Mouse (Mus musculus): ENCODE data around the gene Uap1l1.

Gene Uap1l1

DNA sequence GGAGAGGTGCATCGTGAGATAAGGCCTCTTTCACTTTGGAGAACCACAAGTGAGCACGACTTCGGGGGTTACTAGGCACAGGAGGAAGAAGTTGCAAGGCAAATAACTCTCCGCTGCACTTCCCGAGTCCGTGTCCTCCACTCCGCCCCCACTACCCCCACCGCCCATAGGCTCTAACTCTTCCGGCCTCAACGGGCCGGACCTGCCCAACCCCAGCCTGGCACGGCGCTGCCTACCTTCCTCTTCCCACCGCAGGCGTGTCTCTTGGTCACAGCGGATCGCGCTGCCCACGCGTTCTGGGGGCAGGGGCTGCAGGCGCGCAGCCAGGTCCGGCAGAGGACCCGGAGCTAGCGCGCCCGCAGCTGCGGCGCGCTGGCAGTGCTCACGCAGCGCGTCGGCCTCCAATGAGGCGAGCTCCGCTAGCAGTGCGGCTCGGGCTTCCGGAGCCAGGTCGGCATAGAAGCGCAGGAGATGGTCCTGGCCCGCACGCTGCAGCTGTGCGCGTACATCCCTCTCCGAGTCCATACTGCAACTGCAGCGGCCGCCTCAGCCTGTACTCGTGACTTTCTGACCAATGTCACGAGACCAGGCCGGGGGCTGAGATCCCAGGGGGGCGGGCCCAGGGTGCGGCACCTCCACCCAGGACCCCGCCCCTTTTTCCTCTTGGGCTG is at the start of gene Uap1l1:
Gene Uap1l1 (minus strand): TSS at position 592 of the 671 bp plus-strand sequence.
- DNase-seq (ENCODE audit: low read depth, low spot score) = peak; percentile 75

DNA sequence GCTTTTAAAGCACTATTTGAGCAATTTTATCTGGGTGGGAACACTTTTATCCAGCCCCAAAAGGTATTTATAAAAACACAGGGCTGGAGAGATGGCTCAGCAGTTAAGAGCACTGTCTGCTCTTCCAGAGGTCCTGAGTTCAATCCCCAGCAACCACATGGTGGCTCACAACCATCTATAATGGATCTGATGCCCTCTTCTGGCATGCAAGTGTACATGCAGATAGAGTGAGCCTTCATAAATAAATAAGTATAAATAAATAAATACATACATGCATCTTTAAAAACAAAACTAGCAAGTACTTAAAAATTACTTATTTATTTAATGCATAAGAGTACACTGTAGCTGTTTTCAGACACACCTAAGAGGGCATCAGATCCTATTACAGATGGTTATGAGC is 48.0 kb upstream of the Uap1l1 start:
- DNase-seq (ENCODE audit: low read depth, low spot score) = peak; percentile 35

DNA sequence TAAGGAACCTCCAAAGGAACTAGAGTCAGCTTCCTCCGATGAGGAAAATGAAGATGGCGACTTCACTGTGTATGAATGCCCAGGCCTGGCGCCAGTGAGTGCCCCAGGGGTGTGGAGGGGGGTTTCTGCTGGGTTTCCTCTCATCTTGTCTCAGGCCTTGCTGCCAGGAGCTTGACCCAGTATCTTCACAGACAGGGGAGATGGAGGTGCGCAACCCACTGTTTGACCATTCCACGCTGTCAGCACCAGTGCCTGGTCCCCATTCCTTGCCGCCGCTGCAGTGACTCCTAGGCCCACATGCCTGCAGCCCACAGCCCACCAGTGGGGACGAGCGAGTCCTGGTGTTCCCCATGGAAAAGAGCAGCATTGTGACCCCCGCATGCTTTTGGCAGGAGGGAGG is 43.4 kb upstream of the Uap1l1 start:
- DNase-seq (ENCODE audit: low read depth, low spot score) = no peak

DNA sequence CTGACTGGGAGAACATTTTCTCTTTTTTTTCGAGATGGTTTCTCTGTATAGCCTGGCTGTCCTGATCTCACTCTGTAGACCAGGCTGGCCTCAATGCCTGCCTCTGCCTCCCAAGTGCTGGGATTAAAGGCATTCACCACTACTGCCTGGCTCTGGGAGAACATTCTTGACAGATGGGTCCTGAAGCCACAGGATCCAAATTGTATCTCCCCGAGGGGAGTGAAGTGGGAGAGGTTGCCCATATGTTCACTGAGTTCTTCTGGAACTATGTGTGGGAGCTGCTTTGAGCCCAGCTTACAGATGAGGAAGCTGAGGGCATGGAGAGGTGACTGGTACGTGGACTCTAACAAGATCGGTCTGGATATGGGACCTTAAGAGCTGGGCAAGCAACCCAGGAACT is 38.5 kb upstream of the Uap1l1 start:
- no peak for DNase-seq (ENCODE audit: low read depth, low spot score)

DNA sequence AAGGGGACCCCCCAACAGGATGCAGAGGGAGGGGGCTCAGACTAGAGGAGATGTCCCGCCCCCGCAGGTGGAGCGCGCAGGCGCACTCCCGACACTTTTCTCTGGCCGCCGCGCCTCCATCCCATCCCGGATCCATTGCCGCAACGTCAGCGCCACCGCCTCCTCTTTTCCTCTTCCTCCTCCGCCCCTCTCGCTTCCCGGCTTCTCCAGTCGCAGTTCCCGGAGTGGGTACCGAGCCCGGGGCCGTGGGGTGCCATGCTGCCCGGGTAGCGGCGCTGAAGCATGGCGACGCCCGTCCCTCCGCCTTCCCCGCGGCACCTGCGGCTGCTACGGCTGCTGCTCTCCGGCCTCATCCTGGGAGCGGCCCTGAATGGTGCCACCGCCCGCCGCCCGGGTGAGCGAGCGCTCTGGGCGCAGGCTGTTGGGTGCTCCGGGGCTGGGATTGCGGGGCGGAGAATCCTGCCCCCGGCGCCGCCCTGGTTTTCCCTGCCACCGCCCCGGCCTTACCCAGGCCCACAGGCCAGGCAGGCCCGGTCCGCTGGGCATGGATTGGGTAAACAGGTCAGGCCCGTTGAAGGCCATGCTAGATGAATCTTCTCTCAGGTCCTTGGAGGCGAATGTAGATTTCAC is 37.6 kb upstream of the Uap1l1 start:
- peak; percentile 38 for DNase-seq (ENCODE audit: low read depth, low spot score)

DNA sequence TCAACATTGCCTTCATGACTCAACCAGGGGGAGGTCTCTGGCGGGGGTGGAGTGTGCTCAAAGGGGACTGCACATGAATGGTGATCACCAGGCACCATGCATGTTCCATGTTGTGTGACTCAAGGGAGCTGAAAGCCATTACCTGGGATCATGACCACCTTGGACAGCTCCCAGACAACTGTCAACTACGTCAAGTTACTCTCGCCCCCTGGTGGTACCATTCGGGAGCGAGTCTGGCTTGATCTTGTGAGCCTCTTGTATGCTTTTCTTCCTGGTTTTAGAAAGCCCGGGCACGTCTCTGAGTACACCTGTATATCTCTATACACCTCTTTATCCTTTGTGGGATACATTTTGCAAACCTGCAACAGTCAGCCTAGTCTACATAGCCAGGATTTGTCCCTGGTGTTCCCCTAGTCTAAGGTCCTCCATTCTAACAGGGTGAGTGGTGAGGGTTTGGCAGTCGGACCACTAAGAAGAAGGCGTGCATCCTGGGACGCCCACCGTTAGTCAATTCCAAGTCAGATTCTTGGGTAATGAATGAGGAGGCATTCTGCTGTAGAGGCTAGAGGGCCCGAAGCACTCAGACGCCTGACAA is 37.0 kb upstream of the Uap1l1 start:
- DNase-seq (ENCODE audit: low read depth, low spot score) = peak; percentile 91

DNA sequence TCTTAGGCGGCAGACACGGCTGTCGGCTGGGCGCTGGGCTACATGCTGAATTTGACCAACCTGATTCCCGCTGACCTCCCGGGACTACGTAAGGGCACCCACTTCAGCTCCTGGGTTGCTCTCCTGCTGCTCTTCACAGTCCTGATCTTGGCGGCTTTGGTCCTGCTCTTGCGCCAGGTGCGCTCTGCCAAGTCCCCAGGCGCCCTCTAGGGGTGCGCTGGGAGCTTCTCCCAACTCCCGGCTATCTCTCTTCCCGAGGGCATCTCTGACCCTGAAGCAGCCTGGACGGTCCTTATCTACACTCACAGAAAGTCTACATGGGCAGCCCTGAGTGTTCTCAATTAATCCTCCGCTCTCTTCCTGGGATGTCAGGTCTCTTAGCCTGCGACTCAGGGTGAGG is 35.3 kb upstream of the Uap1l1 start:
- peak; percentile 50 for DNase-seq (ENCODE audit: low read depth, low spot score)

DNA sequence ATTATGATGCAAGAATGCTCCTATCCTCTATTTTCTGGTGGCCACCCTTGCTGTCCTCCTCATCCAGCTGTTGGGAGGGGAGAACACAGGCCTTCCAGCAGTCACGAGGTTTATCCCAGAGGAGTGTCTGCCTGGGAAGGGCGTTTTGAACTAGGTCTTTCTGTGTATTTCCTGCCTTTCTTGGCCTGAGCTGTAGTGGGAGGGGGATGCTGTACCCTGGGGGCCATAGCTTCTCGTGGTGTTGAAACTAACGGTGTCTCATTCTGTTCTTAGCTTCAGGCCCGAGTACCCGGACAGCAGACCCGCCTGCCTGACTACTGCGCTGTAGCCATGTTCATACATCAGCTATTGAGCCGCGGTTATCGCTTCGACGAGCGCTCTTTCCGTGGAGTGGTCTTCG is 34.8 kb upstream of the Uap1l1 start:
- no peak for DNase-seq (ENCODE audit: low read depth, low spot score)

DNA sequence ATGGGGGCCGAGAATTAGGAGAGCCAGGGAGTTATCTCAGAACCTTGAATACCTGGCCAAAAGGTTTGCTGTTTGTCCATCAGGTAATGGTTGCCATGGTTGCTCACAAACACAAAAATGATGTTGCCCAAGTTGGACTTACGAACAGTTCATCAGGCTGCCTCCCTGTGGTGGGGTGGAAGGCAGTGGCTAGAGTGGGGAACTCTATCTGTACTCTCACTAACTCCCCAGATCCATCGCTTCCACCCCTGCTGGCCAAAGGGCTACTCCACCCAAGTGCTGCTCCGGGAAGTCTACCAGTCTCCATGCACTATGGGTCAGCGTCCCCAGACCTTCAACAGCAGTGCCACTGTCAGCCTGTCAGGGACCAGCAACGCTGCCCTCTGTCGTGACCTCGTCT is 33.6 kb upstream of the Uap1l1 start, which contains the start of gene Npdc1:
Gene Npdc1 (plus strand): TSS at position 301 of the 400 bp plus-strand sequence.
- no peak for DNase-seq (ENCODE audit: low read depth, low spot score)

DNA sequence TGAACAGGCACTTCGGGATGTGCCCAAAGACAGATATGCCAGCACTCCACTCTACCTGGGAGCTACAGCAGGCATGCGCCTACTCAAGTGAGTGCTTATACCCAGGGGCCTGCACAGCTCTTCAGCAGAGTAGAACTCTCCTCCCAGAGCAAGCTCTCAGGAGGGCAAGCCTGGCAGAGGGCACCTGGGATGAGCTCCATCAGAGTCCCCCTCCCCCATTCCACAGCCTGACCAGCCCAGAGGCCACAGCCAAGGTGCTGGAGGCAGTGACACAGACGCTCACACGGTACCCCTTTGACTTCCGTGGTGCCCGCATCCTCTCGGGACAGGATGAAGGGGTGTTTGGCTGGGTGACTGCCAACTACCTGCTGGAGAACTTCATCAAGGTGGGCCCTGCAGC is 32.6 kb upstream of the Uap1l1 start:
- no peak for DNase-seq (ENCODE audit: low read depth, low spot score)

DNA sequence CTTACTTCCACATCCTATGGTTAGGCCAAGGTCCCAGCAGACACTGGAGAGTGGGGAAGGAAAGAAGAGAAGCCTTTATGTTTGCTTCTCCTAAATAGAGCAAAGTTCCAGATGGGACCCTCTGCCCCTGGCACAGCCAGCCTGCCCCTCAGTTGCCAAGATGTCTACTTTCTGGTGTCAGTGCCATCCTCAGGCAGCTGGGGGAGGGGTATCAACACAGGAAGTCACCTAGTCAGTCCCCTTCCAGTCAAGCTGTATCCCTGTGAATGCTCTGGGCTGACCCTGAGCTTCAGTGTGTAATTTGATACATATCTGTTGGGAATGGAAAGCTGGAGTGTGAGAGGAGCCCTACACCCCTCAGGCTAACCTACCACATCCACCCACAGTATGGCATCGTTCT is 31.5 kb upstream of the Uap1l1 start:
- DNase-seq (ENCODE audit: low read depth, low spot score) = no peak

DNA sequence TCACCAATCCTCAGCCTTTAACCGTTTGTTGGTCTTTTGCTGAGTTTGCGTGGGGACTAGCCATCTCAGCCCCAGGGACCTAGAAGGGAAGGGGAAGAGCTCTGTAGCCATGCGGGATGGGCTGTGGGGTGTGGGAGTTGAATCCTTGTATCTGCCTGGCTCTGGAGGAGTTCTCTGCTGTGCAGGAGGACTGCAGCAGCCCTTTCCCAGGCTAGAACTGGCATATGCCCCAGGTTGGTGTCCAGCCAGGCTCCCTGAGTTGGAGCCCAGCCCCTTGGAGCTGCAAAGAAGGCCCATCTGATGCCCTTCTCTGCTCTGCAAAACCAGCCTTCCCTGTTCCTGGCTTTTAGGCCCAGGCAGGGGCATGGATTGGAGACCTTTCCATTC is 31.1 kb upstream of the Uap1l1 start:
- DNase-seq (ENCODE audit: low read depth, low spot score) = no peak

DNA sequence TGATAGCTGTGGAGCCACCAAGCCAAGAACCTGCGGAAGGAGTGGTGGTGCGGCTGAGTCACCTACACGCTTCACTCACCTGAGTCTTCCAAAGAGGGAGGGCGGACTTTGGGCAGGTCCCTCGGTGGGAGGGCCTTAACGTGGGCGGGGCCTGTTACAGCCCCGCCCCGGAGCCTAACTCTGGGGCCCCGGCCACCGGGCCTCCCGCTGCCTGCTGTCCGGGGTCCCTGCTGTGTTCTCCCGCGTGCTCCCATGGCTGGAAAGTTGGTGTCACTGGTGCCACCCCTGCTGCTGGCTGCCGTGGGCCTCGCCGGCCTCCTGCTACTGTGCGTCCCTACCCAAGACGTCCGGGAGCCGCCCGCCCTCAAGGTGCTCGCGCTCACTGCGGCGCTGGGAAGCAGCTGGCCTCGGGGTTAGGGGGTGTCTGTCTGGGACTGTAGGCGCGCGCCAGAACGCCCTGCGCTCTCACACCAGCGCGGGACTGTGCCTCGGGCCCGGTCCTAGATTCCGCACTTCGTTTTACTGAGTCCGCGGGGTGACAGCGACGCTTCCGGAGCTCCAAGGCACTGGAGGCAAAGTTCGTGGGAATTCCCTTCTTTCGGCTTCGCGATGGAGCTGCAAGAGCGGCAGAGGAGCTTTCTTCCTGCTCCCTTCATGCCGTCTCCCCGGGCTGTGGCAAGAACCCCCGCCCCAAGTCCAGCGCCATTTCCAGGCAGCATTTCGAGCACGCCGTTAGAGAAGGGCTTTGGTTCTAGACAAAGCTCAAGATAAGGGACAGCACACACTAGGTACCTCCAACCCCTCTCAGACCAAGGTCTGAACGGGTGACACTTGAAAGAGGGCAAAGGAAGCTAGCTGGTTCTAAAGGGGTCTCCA is 30.5 kb upstream of the Uap1l1 start, which contains the start of gene Entpd2:
Gene Entpd2 (plus strand): TSS at position 154 of the 876 bp plus-strand sequence.
- peak; percentile 35 for DNase-seq (ENCODE audit: low read depth, low spot score)

DNA sequence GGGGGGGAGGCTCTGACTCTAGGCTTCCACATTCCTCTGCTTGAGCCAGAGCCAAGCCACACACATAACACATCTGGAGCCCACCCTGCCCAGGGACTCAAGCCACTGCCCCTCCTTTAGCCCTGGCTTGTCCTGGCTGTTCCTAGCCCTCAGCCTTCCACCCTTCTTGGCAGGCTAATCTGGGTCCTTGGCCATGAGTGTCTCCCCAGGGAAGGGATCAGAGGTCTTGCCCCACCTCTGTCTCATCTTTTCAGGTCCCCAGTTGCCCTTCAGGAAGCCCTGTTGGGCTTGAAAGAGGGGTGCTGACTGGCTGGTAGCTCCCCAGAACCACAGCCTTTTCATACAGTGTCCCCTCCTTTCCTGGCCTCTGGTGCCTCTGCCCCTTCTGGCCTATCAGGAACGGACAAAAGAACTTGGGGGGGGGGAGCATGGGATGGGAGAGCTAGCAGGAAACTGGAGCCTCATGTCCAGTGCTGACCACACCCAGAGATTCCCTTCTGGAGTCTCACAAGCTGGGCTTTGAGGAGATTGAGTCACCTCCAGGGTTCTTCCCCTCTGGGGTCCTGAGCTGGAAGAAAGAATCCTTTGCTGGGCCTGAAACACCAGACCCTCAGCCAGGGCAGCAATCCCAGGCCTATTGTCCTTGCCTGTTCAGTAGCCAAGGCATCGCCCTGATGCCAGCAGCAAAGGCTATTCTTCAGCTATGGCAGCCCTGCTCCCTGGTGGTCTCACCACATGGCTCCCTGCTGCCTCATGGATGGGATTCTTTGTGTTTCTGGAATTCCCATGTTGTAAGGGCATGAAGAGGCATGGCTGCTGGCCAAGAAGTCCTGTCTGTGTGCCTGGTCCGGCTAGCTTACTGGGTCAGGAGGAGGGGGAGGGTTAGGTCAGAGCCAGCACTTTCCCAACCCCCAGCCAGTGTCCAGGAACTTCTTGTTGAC is 29.1 kb upstream of the Uap1l1 start:
- DNase-seq (ENCODE audit: low read depth, low spot score) = no peak

DNA sequence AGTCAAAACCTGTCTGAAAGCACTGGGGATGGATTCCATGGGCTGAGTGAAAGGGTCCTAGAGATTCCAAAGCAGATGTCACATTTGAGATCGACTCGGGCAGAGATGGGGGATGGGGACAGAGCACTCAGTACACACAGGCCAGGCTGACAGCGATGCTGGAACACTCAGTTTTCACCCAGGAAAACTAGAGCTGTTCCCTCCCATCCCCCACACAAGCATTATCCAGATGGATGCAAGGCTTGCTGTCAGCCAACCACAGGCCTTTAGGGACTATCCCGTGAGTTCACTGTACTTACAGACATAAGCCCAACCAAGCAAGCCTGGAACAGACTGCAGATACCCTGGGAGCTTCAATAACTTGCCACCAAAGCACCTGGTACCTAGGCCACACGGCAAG is 25.8 kb upstream of the Uap1l1 start:
- DNase-seq (ENCODE audit: low read depth, low spot score) = no peak

DNA sequence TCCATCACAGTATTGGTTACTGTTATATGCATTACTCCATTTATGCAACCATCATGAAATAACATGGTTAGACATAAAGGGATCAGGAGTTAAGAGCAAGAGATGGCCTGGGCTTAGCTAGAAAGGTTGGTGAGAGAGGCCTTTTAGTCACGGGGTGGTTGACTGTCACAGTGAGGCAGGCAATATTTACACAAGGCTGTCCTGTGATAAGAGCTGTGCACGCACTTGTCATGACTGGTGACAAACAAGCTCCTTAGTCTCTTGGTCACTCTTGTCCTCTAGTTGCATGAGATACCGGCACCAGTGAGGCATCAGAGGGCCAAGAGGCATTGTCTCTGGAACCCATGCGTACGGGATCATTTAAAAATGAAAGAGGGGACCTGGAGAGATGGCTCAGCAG is 19.0 kb upstream of the Uap1l1 start:
- DNase-seq (ENCODE audit: low read depth, low spot score) = no peak

DNA sequence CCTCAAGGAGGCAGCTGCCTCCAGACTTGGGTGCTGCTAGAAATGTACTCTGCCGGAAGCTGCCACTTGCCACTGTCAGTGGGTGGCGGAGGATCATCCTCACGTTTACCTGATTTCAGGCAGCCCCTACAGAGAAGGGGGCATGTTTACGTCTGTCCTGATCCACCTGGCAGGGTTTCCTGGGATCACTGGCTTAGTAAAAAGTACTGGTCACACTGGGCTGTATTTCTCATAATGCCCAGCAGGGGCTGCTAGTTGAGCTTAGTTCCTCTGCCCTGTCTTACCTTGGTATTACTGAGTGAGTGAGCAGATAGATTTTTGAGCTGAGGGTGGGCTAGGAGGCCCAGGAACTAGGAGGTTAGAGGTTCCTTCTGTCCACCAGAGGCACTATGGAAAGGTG is 11.1 kb upstream of the Uap1l1 start:
- peak; percentile 72 for DNase-seq (ENCODE audit: low read depth, low spot score)

DNA sequence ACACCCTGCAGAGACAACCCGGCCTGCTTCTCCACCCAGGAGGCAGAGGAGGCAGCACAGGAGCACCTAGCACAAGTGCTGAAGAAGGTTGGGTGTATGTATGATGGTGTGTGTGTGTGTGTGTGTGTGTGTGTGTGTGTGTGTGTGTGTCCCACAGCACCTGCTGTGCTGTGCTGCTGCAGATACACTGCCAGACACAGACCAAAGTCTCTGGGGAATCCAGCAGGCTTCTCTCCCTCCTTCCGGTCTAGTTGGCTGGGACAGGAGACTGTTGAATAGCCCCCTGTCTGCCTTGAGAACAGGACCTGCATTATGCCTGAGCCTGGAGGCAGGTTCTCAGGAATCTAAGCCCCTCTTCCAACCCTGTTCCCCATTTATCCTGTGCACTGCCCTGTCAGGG is 7.9 kb upstream of the Uap1l1 start:
- no peak for DNase-seq (ENCODE audit: low read depth, low spot score)

DNA sequence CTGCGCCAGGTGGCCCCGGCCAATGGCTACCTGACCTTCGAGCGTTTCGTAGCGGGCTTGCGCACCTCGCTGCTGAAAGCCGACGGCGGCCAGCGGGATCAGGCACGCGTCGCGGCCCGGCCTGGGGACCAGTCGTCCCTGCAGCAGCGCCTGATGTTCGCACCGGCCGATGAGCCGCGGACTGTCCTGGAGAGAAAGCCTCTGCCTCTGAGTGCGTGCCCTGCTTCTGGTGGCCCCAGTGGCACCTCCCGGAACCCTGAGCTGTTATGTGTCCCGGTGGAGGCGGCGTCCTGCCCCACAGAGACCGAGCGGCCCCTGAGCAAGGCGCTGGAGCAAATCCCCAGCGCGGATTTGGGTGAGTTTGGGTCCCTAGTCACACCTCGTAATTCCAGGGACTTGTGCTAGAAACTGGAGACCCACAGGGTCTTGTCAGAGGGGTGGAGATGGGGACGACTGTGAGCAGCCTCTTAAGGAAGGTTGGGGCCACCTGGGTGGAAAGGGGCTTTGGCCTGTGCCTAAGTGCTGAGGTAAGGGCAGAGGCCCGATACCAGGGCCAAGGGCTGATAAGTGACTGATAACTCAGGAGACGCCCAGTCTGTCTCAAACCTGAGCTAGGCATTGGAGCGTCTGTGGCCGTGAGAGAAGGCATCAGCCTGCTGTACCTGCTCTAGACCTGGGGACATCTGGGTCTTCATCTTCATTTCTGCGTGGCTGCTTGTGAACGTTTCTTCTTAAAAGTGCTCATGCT is 7.3 kb upstream of the Uap1l1 start:
- no peak for DNase-seq (ENCODE audit: low read depth, low spot score)

Data from CD4-positive, CD25-positive, alpha-beta regulatory T cell, adult 2 months (primary cell).